Mouse (Mus musculus) limb, embryonic 14.5 days (tissue): ENCODE data around the gene Ccdc28b. TPM values are rescaled to one million over a fixed set of nuclear protein-coding genes. Genes with fewer than 3 reads are reported as not detected.

Experiments
- ATAC-seq: fragments of 200-750 bp; cut with Nextera tagmentation; 2 replicates; pipeline ENCODE4 v1.8.0; 2017; ENCODE audit warnings: low read depth, moderate number of reproducible peaks, moderate TSS enrichment; ENCODE audit not compliant: low FRiP score
- DNase-seq: peaks from one replicate; pipeline ENCODE4 v3.0.0-alpha.2; 2015; ENCODE audit warnings: low spot score
- H3K27ac ChIP-seq: fragments of 300-500 bp; sonication (generic); replicated peaks from 2 replicates; pipeline ENCODE4 v1.5.1; 2014; ENCODE audit warnings: low read depth, mild to moderate bottlenecking, low read length, moderate library complexity, mixed read lengths
- H3K27me3 ChIP-seq: fragments of 300-500 bp; sonication (generic); 2 replicates; pipeline ENCODE4 v1.6.1; 2014; ENCODE audit warnings: low read length, mixed read lengths; ENCODE audit not compliant: control insufficient read depth, insufficient read depth
- H3K36me3 ChIP-seq: fragments of 300-500 bp; sonication (generic); 2 replicates; pipeline ENCODE4 v1.6.1; 2014; ENCODE audit warnings: mild to moderate bottlenecking, low read length, moderate library complexity, mixed read lengths; ENCODE audit not compliant: control insufficient read depth, insufficient read depth
- H3K4me1 ChIP-seq: fragments of 300-500 bp; sonication (generic); 2 replicates; pipeline ENCODE4 v1.6.1; 2014; ENCODE audit warnings: antibody characterized with exemption, low read length, mixed read lengths; ENCODE audit not compliant: control insufficient read depth, insufficient read depth
- H3K4me2 ChIP-seq: fragments of 300-500 bp; sonication (generic); replicated peaks from 2 replicates; pipeline ENCODE4 v1.6.1; 2014; ENCODE audit warnings: low read depth, mild to moderate bottlenecking, low read length, moderate library complexity; ENCODE audit not compliant: severe bottlenecking
- H3K4me3 ChIP-seq: fragments of 300-500 bp; sonication (generic); replicated peaks from 2 replicates; pipeline ENCODE4 v1.5.1; 2014; ENCODE audit warnings: low read length
- H3K9ac ChIP-seq: fragments of 300-500 bp; sonication (generic); 2 replicates; pipeline ENCODE4 v1.6.1; 2014; ENCODE audit warnings: mild to moderate bottlenecking, low read depth, low read length, moderate library complexity; ENCODE audit not compliant: severe bottlenecking
- H3K9me3 ChIP-seq: fragments of 300-500 bp; sonication (generic); 2 replicates; pipeline ENCODE4 v1.6.1; 2016; ENCODE audit warnings: low read length; ENCODE audit not compliant: control insufficient read depth
- POLR2A ChIP-seq: fragments of 200-500 bp; IDR thresholded peaks from 2 replicates; pipeline ENCODE4 v1.8.0; 2012; ENCODE audit warnings: inconsistent platforms, mild to moderate bottlenecking, moderate library complexity, borderline replicate concordance; ENCODE audit not compliant: insufficient read depth, insufficient read length; ENCODE audit errors: extremely low read depth
- WGBS: fragments of 180-500 bp; shearing (Covaris S2); extraction: QIAGEN DNeasy Blood & Tissue Kit; methylation state at CpG from one replicate; pipeline ENCODE4 v1.1.7; 2014; 5-methylcytosine and 5-hydroxymethylcytosine counted together
- polyA plus RNA-seq, 2 experiments: library from polyadenylated mRNA; depleted of rRNA in 1 of 2; stranded (reverse) in 1 of 2; unstranded in 1 of 2; fragments of >200 nt; fragmentation: Nextera tagmentation in 1 of 2; extraction: Ambion mirVana in 1 of 2; gene quantifications; 2 replicates each; pipeline versions ENCODE4 v1.2.1 to v1.2.3; 2012 to 2014

Gene Ccdc28b
- polyA plus RNA-seq, 2 experiments, result 45.7 to 51.0 TPM

GRCm38 (mm10) chr4:129661584-129661983 lies 37.8 kb upstream of the Ccdc28b start:
- no peak overlapping the region for H3K4me2 ChIP-seq
- H3K27ac ChIP-seq, result no peak overlapping the region
- H3K36me3 ChIP-seq, result peaks cover 61% of the 10 kb centered on the region
- TF ChIP-seq POLR2A, result no peak
- H3K9ac ChIP-seq, result no peak overlapping the region
- DNase-seq (no peak), ATAC-seq (no peak)
- 76% methylated on average over 3 of the region's 3 CpGs for WGBS
- H3K9me3 ChIP-seq, result no peaks in the 10 kb centered on the region
- H3K4me3 ChIP-seq, result no peak overlapping the region
- no peaks in the 10 kb centered on the region for H3K27me3 ChIP-seq
- no peaks in the 10 kb centered on the region for H3K4me1 ChIP-seq

- Histone ChIP-seq H3K4me2 (no peak overlapping the region), H3K27ac (no peak overlapping the region), H3K9ac (no peak overlapping the region), H3K4me1 (no peaks in the 10 kb centered on the region), H3K9me3 (no peaks in the 10 kb centered on the region), H3K27me3 (no peaks in the 10 kb centered on the region), H3K36me3 (peaks cover 94% of the 10 kb centered on the region), H3K4me3 (no peak overlapping the region)
- 95% methylated on average over 14 of the region's 14 CpGs for WGBS
- DNase-seq (no peak), ATAC-seq (no peak)
- TF ChIP-seq POLR2A, result no peak
Observed at GRCm38 (mm10) chr4:129654770-129655169, 31.0 kb upstream of the Ccdc28b start.

GRCm38 (mm10) chr4:129650359-129650758 lies 26.6 kb upstream of the Ccdc28b start:
- WGBS, result 95% methylated on average over 8 of the region's 8 CpGs
- H3K4me1 ChIP-seq, result no peaks in the 10 kb centered on the region
- no peak for ATAC-seq
- H3K4me2 ChIP-seq, result no peak overlapping the region
- no peak overlapping the region for H3K9ac ChIP-seq
- peaks cover 96% of the 10 kb centered on the region for H3K36me3 ChIP-seq
- no peaks in the 10 kb centered on the region for H3K27me3 ChIP-seq
- no peaks in the 10 kb centered on the region for H3K9me3 ChIP-seq
- no peak overlapping the region for H3K27ac ChIP-seq
- no peak for TF ChIP-seq POLR2A
- DNase-seq, result no peak
- H3K4me3 ChIP-seq, result no peak overlapping the region

- H3K9me3 ChIP-seq, result no peaks in the 10 kb centered on the region
- H3K9ac ChIP-seq, result no peak overlapping the region
- WGBS, result 79% methylated on average over 1 of the region's 1 CpGs
- peaks cover 88% of the 10 kb centered on the region for H3K36me3 ChIP-seq
- H3K4me2 ChIP-seq, result no peak overlapping the region
- H3K4me3 ChIP-seq, result no peak overlapping the region
- no peaks in the 10 kb centered on the region for H3K4me1 ChIP-seq
- ATAC-seq (no peak), DNase-seq (no peak)
- no peaks in the 10 kb centered on the region for H3K27me3 ChIP-seq
- no peak for TF ChIP-seq POLR2A
- H3K27ac ChIP-seq, result no peak overlapping the region
Observed at GRCm38 (mm10) chr4:129648656-129649055, 24.9 kb upstream of the Ccdc28b start.

GRCm38 (mm10) chr4:129645204-129645603 lies 21.5 kb upstream of the Ccdc28b start:
- peaks cover 57% of the 10 kb centered on the region for H3K36me3 ChIP-seq
- WGBS, result 93% methylated on average over 6 of the region's 6 CpGs
- H3K4me1 ChIP-seq, result peaks cover 6% of the 10 kb centered on the region
- no peak overlapping the region for H3K4me2 ChIP-seq
- H3K27ac ChIP-seq, result no peak overlapping the region
- DNase-seq (no peak), ATAC-seq (no peak)
- H3K9me3 ChIP-seq, result no peaks in the 10 kb centered on the region
- H3K27me3 ChIP-seq, result no peaks in the 10 kb centered on the region
- no peak for TF ChIP-seq POLR2A
- H3K4me3 ChIP-seq, result no peak overlapping the region
- no peak overlapping the region for H3K9ac ChIP-seq

- DNase-seq, result peak; percentile 35
Observed at GRCm38 (mm10) chr4:129641756-129642155, 18.0 kb upstream of the Ccdc28b start.

More at GRCm38 (mm10) chr4:129641756-129642155, 18.0 kb upstream of the Ccdc28b start:
- Histone ChIP-seq H3K4me3 (peak overlapping the region; percentile 55), H3K4me2 (peak overlapping the region; percentile 29), H3K27ac (0 out of 2 replicates have a peak overlapping the region, but pooled peaks have one; percentile 43), H3K36me3 (peaks cover 47% of the 10 kb centered on the region), H3K9me3 (no peaks in the 10 kb centered on the region), H3K27me3 (no peaks in the 10 kb centered on the region), H3K4me1 (peaks cover 20% of the 10 kb centered on the region), H3K9ac (0 out of 2 replicates have a peak overlapping the region, but pooled peaks have one; percentile 1)
- no peak for TF ChIP-seq POLR2A
- no peak for ATAC-seq
- WGBS, result 30% methylated on average over 5 of the region's 5 CpGs
